Mouse (Mus musculus) thymus, postnatal 0 days (tissue): ENCODE measurements around the gene Cop1. TPM values are rescaled to one million over a fixed set of nuclear protein-coding genes. Genes with fewer than 3 reads are reported as not detected.

Experiments used
- DNase-seq: peaks from one replicate; pipeline ENCODE4 v3.0.0-alpha.2; 2015; ENCODE audit warnings: low spot score
- polyA plus RNA-seq: library from polyadenylated mRNA; unstranded; fragments of >200 nt; fragmentation: Nextera tagmentation; extraction: Ambion mirVana; gene quantifications from 2 replicates; pipeline ENCODE4 v1.2.1, GENCODE M21; 2015

Cop1 gene
- 59.7 and 66.4 TPM in 2 replicates for polyA plus RNA-seq

- DNase-seq = peak; percentile 95
These were observed at the start of gene Cop1 for GRCm38 (mm10) chr1:159231781-159232571. TSS of gene Cop1 (plus strand) at chr1:159232320.

GRCm38 (mm10) chr1:159186741-159187140, 45.4 kb upstream of the Cop1 start:
- DNase-seq = no peak

- DNase-seq = no peak
These were observed 33.5 kb upstream of the Cop1 start for GRCm38 (mm10) chr1:159198603-159199002.

DNA sequence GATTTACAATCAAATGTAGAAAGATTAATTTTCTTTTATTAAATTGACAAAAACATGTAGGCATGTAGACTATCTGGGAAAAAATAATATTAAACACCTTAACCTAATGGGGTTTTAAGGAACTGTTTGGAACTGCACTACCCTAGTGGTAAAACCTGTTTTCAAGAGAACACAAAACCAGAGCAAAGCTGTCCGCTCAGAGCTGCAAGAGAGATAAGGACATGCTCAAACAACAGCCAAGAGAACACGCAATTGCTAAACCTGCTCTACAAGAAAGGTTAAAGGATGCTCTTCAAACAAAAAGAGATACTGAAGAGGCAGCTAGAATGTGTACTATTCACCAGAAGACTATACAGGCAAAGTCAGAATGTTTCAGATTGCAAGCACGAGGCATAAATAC, 32.5 kb upstream of the Cop1 start:
- DNase-seq = no peak

GRCm38 (mm10) chr1:159201220-159201619, 30.9 kb upstream of the Cop1 start:
- no peak for DNase-seq

DNA sequence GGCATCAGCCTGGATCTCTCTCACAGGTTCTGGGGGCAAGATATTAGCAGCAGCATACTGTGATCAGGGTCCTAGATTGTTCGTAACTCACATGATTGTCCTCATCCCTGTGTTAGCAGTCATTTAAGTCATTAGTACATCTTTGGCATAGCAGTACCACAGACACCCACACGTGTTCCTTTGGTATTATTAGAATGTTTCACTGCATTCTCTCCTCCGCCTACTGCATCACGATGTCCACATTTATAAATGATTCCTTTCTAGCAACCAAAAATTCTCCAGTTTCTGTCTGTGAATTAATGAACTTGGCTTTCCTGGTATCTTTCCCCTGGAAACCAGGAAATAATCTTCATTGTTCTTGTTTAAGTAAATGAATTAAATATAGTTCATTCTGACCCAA, 20.4 kb upstream of the Cop1 start:
- no peak for DNase-seq

DNA sequence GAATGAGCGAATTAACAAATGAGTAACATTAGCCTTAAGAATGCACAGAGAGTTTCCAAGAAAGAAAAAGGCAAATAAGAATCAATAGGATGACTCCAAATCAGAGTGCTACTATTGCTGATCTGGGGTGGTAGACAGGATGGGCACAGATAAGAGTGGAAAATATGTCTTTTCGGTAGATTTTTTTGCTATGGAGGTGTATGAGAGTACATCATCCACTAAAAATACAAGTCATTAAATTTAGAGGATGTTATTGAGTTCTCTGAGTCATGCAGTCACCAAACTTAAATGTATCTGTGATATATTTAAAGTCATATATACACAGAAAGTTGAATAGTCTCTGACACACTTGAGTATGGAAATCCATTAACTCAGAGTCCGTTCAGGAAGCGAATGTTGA, 14.7 kb upstream of the Cop1 start:
- DNase-seq = no peak

GRCm38 (mm10) chr1:159222046-159222445, 10.1 kb upstream of the Cop1 start:
- no peak for DNase-seq

GRCm38 (mm10) chr1:159225064-159225824, 6.9 kb upstream of the Cop1 start:
- no peak for DNase-seq

GRCm38 (mm10) chr1:159232572-159233261, 597 bp downstream of the Cop1 start:
- DNase-seq = peak; percentile 35

DNA sequence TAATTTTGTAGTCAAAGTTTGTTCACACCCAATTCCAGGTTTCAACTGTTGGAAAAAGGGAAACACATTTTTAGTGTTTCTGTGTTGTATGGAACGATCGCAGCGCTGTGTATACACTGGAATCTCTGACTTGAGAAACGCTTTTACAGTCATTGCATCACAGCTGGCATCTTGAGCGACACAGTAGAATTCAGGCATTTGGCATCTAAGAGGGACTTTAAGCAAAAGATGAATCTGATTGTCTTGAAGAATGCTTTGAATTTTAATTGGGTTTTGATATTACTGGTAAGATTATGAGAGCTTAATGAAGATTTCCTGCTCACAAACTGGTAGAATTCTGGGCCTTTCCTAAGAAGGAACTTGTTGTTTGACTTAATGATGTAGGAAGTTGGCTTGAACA, 1.3 kb downstream of the Cop1 start:
- DNase-seq = no peak

- DNase-seq = no peak
These were observed 2.4 kb downstream of the Cop1 start for GRCm38 (mm10) chr1:159234496-159234895.

- DNase-seq = no peak
These were observed 3.6 kb downstream of the Cop1 start for GRCm38 (mm10) chr1:159235674-159236073.

- DNase-seq = no peak
These were observed 6.0 kb downstream of the Cop1 start for GRCm38 (mm10) chr1:159238147-159238546.

GRCm38 (mm10) chr1:159250320-159250719, 18.2 kb downstream of the Cop1 start:
- DNase-seq = no peak

DNA sequence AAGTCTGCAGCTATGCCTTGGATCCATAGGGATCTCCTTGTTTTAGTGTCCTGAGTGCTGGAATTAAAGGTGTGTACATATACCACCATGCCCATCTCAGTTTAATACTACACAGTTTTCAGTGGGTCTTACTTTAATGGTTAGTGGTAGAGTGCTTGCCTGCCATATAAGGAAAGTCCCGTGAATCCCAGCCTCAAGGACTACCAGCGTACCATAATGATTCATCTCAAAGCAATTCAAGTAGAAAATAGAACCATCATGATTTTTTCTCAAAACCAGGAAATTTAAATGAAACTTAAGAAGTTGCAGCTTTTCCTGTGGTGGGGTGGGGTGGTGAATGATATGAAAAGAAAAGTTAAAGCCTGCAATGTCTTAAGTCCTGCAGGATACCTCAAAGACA, 21.0 kb downstream of the Cop1 start:
- no peak for DNase-seq

DNA sequence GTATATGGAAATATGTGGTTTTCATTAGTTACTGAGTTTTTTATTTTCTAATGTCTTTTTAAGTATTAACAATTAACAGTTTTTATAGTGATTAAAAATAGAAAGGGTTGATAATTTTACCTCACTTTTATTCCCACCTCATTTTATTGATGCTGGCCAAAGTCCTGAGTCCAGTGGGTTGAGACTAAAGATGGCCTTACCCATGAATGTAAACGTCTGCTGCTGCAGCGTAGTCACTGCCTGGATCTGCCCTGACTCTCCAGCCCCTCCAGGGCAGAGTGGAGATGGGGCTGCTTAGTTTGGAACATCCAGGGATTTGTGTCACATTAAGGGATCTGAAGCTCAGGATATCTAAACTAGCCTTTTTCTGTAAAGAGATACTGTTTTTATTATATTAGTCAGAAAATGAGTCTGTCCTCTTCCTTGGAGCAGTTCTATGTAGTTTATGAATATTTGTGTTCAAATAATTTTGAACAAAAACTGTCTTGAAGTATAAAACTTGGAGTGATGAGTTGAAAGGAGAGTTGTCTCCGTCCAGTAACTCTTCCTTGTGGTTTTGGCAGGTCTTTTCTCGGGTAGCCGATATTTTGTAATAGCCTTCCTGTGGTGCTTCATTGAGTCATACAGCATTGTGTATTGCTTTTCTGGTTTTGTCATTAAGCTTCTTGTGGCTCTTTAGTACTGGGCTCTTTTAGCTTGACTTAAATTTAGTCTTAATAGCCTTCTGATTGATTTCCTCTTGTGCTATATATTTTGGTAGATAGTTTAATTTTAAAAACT, 23.0 kb downstream of the Cop1 start:
- DNase-seq = no peak

DNA sequence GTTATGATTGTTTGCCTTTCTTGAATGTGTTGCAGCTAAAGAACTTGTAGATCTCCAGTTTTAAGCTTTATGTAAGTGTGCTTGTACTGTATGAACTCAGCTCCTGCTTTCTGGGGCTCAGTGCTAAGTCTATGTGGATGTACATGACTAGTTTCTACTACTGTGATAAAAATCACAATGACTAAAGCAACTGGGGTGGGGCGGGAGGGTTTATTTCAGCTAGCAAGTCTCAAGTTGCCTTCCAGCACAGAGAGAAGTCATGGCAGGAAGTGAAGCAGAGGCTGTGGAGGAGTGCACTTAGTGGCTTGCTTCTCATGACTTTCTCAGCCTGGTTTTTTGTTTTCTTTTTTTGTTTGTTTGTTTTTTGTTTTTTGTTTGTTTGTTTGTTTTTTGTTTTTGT, 24.4 kb downstream of the Cop1 start:
- no peak for DNase-seq

- no peak for DNase-seq
These were observed 31.7 kb downstream of the Cop1 start for GRCm38 (mm10) chr1:159263820-159264219.

DNA sequence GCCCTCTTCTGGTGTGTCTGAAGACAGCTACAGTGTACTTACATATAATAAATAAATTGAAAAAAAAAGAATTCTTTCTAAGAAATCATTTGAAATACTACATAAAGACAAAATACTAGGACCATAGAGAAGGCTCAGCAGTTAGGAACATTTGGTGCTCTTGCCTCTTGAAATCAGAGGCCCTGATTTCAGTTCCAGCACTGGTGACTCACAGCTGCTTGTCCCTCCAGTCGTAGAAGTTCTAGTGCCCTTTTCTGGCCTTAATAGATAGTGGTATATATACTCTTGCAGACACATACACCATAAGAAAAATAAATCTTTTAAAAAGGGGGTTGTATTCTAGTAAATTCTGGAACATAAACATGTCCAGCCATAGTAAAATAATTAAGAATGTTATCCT, 48.0 kb downstream of the Cop1 start:
- DNase-seq = no peak

- DNase-seq = no peak
These were observed 49.7 kb downstream of the Cop1 start for GRCm38 (mm10) chr1:159281861-159282260.
